Mouse (Mus musculus): ENCODE data around the gene Tomm40.
A peak's percentile ranks its signal among the peaks of the same experiment; 100 is the strongest.
"Not testable (repeated sequence)": the region's sequence is repeated elsewhere in the genome, so short reads cannot be mapped to it uniquely, and the experiment has no call there.

The Tomm40 gene

DNA sequence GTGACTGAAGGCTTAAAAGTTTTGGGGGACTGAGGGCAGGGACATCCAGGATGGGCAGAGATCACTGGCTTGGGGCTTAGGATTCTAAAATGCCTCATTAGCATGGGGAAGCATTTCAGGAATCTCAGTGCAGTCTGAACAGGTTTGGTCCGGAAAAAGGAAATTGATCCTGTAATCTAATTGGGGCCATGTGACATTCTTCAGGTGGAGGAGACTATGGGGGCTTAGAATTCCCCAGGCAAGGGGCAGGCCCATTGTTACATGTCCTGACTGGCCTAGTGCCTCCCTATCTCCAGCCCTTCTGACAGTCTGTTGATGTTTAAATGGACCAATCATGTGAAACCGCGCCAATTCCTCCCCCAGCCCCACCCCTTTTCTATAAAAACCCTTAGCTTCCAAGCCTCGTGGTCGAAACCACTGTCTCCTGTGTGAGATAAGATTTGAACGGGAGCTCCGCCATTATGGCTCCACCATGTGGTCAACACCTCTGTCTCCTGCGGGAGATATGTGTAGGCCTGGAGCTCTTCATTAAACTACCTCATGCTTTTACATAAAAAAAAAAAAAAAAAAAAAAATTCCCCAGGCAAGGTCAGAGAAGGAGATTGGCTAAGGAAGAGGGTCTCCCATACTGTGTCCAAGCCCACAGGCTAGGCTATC is 28.2 kb downstream of the Tomm40 start:
- DNase-seq (ENCODE audit: low spot score): not testable (repeated sequence)

DNA sequence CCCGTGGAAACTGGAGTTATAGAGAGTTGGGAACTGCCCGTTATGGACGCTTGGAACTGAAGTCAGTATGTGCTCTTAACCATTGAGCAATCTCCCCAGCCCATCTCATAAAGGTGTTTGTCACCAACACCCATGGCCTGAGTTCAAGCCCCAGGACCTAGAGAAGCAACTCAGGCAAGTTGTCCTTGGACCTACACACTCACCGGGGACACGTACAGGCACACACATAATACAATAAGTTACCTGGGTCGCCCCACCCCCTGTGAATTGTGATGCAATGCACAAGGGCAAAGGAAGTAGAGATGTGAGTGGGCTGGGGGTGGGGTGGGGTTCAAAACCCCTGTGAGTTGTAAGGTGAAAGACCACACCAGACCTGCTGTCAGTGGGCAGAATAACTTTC is 28.7 kb downstream of the Tomm40 start:
- DNase-seq (ENCODE audit: low spot score): no peak

DNA sequence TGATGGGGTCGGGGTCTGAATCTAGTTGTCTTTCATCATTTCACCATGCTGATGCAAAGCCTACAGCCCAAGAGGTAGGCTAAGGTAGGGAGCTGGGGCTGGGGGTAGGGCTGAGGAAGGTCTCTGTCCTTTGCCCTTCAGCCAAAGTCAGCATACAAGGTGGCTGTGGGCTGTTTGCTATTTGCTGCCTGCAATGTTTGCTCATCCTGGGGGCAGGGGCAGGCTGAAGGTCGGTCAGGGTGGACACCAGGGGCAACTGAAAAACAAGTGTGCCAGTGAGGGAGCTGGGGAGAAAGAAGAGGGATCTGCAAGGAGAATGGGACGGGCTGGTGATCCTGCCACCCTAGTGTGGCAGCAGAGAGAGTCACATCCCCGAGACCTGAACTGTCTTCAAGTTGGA is 29.9 kb downstream of the Tomm40 start:
- no peak for DNase-seq (ENCODE audit: low spot score)

DNA sequence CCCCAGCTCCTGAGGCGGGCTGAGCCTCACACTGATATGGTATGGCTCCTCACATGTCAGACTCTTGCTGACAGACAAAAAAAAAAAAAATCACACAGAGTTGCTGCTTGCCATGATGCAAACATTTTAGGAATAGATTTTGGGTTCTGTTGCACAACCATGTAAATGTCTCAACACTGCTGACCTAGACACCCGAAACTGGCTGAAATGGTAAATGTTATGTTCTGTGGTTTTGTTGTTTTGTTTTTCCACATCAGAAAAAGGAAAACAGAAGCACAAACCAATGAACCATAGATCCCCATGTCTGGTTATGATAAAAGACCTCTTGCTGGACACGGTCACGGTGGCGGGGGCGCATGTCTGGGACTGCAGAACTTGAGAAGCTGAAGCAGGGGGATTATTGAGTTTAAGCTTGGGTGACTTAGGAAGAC is 31.5 kb downstream of the Tomm40 start:
- DNase-seq (ENCODE audit: low spot score): no peak

DNA sequence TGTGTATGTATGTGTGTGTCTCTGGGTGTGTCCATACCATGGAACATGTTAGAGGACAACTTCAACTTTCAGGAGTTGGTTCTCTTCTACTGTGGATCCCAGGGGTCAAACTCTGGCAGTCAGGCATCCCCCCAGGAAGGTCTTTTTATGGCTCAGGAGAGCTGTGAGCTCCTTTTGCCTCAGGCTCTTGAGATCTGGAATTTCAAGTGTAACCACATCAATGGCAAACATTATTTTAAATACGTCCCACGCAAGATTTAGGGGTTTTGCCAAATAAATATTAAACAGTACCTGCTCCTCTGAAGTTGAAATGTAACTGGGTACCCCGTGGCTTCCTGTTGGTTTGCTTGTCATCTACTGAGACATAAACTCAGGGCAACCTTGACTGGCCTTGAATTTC is 32.3 kb downstream of the Tomm40 start:
- no peak for DNase-seq (ENCODE audit: low spot score)

DNA sequence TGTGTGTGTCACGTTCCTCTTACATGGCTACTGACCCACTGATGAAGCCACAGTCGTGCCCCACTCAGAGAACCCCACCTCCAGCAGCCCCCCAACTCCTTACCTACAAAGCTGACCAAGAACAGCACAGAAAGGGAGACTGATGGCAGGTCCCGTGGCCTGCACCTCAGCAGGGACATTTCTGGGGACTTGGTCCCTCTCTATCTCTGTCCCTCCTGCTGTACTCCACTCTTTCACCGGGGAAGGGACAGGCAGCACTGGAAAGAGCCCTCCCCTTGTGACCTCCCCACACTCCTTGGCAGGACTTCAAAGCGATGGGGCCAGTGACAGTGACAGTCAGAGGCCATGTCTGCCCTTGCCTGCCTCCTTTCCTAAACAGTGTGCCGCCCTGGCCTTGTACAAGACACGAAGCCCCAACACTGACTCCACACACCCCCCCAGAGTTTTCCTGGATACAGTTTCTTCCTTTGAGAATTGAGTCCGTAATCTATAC is 34.0 kb downstream of the Tomm40 start, which contains the start of the genes Gm44805 and Apoc4:
TSS of gene Gm44805 (minus strand) at position 222 of the 493 bp plus-strand sequence.
TSS of gene Apoc4 (minus strand) at position 278 of the 493 bp plus-strand sequence.
- no peak for DNase-seq (ENCODE audit: low spot score)

DNA sequence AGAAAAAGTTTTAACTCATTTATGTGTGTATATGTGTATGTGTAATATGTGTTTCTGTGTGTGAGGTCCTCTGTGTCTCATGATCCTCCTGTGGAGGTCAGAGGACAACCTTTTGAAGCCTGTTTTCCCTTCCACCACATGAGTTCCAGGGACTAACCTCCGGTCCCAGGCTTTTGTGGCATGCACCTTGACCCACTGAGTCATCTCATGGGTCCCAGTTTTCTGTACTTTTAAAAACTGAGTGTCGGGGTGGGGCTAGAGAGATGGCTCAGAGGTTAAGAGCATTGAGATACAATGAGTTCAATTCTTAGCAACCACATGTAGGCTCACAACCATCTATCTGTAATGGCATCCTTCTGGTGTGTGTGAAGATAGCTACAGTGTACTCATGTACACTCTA is 34.5 kb downstream of the Tomm40 start:
- no peak for DNase-seq (ENCODE audit: low spot score)

DNA sequence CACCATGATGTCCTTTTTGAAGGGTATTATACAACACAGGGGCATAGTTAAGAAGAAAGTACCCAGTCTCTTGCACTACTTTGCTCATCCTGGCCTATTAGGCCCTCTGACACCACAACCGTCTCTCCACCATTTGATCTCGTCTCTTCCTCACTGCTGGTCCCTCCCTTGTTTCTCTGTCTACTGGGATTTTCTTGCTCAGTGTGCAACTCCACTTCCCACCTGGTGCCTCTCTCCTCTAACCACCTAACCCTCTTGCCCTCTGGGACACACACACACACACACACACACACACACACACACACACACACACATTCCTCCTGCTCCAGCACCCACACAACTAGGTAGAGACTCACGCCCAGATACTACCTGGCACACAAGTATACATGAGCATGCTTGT is 36.3 kb downstream of the Tomm40 start:
- no peak for DNase-seq (ENCODE audit: low spot score)

DNA sequence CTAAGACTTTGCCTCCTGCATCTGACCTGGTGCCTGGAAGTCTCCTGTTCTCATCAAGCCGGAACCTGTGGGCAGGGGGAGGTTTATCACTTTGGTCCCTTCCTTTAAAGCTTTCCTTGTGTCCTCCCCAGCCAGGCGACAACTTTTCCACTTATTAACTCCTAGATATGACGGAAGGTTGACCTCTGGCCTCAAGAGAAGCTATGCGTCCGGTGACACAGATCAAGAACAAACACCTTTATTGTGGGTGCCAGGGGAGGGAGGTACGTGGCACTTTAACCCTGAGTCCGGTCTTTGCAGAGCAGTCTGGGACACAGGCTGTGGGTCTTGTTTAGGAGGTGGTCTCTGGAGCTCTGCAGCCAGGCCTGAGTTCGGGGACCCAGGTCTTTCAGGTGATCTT is 37.4 kb downstream of the Tomm40 start, which contains the start of gene Apoc2:
TSS of gene Apoc2 (minus strand) at position 70 of the 400 bp plus-strand sequence.
- DNase-seq (ENCODE audit: low spot score): no peak

DNA sequence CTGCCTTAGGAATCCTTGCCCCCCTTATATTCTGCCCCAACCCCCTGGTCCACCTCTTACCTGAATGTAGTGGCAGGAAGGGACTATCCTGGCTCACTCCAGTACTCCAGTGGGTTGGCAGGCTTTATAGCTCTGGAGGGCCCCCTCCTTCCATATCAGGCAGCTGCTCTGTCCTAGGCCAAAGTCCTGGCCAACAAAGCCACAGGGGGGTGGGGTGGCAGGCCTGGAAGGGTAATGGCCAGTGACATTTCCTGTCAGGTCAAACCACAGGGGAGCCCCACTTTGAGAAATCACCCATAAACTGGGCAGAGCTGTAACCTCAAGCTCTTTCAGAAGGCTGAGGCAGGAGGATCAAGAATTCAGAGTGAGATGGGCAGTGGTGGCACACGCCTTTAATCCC is 38.6 kb downstream of the Tomm40 start:
- DNase-seq (ENCODE audit: low spot score): no peak

DNA sequence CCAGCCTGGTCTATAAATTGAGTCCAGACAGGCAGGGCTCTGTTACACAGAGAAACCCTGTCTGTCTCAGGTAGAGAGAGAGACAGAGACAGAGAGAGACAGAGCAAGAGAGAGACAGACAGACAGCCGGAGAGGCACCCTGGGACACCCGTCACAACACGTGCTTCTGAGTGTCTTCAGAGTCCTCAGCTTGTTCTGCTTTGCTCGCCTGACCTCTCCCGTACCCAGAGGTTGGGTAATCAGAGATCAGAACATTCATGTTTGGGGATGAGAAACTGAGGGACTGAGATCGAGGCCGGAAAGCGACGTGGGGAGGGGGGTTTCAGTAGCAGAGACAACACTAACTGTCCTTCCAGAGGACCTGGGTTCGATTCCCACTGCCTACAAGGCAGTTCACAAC is 39.4 kb downstream of the Tomm40 start:
- no peak for DNase-seq (ENCODE audit: low spot score)

DNA sequence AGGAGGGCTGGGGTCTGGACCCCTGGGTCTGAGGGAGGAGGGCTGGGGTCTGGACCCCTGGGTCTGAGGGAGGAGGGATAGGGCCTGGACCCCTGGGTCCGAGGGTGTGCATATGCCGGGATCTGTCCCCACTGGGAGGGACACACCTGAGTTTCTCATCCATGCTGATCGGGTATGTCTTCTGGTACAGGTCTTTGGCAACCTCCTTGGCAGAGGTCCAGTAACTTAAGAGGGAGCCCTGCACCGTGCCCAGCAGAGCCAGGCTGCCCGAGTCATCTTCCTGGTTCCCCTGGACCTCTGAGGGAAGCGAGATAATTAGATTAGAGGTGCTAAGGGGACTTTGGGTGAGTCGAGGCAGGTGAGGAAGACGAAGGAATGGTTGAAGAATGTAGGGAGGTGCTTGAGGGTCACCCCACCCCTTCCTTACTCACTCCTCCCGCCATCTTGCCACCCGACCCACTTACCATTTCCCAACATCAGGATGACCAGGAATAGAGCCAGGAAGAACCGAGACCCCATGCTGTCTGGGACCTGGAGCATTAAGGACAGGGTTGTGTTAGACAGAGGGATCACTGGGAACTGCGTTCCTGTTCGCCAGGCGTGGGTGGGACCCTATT is 42.0 kb downstream of the Tomm40 start:
- no peak for DNase-seq (ENCODE audit: low spot score)

DNA sequence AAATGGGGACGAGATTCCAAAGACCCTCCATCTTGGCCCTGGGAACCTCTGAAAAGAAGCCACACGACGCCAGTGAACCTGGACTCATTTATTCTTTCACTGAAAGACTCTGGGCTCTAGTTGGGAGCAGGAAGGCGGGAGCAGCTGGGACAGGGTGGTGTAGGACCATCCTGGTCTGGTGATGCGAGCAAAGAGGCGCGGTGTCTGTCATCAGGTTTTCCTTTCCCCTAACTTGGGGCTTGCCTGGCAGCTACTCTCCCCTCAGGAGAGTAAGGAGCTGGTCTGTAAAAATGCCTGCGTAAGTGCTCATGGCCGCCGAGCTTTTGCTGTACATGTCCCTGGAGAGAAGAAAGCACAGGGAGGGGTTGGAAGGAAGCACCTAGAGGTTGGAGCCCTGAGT is 43.7 kb downstream of the Tomm40 start:
- DNase-seq (ENCODE audit: low spot score): no peak

DNA sequence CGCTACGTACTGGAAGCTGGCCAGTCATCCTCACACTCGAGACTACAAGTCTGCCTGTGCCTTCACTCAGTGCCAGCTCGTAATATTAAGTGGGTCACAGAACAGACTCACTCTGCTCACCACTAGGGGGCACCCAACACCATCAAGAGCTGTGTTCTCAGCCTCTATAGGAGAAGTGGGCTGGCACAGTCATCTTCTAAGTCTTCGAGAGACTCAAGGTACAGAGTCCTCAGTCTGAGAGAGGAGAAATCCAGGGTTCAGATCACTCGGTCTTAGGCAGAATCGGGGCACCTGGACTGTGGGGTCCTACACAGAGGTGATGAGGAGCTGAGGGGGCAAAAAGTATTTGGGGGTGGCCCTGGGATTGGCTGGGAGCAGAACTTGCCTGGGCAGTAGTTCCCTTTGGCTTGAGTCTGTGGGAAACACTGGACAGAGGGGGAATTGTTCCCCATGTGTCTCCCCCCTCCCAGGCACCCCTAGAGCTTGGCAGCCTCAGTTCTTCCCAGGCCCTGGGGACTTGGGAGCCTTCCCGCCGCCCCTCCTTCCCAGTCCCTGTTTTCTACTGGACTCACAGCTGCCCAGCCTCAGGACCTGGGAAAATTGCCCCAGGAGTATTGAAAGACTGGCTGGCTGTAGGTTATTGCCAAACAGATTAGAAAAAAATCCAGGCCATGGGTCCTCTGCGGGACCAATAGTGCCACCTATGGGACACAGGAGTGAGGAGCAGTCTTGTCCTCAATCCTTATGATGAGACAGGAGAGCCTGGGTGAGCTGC is 46.1 kb downstream of the Tomm40 start:
- DNase-seq (ENCODE audit: low spot score): peak; percentile 96

DNA sequence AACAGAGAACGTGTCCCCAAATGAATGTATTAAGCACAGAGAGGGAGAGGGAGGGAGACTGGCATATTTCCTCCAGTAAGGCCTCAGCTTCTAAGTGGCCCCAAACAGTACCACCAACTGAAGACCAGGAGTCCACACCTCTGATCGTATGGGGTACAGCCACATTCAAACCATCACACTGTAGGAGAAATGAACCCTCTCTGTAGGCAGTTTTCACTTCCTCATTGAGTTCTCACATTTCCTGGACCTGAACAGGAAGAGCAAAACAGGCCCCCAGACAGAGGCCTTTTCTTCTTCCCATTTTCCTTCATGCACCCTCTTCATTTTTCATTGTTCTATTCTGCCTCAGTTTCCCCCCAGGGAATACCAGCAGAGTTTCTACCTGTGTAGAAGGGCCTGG is 47.8 kb downstream of the Tomm40 start:
- no peak for DNase-seq (ENCODE audit: low spot score)

DNA sequence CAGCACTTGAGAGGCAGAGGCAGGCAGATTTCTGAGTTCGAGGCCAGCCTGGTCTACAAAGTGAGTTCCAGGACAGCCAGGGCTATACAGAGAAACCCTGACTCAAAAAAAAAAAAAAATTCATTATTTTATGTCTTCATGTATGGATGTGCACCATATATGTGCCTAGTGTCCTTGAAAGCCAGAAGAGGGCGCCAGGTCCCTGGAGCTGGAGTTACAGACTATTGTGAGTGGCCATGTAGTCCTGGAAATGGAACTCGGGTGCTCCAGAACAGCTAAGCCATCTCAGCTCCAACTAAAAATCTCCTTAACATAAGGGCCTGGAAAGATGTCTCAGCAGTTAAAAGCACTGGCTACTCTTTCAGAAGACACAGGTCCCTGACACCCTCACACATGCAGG is 48.5 kb downstream of the Tomm40 start:
- no peak for DNase-seq (ENCODE audit: low spot score)

DNA sequence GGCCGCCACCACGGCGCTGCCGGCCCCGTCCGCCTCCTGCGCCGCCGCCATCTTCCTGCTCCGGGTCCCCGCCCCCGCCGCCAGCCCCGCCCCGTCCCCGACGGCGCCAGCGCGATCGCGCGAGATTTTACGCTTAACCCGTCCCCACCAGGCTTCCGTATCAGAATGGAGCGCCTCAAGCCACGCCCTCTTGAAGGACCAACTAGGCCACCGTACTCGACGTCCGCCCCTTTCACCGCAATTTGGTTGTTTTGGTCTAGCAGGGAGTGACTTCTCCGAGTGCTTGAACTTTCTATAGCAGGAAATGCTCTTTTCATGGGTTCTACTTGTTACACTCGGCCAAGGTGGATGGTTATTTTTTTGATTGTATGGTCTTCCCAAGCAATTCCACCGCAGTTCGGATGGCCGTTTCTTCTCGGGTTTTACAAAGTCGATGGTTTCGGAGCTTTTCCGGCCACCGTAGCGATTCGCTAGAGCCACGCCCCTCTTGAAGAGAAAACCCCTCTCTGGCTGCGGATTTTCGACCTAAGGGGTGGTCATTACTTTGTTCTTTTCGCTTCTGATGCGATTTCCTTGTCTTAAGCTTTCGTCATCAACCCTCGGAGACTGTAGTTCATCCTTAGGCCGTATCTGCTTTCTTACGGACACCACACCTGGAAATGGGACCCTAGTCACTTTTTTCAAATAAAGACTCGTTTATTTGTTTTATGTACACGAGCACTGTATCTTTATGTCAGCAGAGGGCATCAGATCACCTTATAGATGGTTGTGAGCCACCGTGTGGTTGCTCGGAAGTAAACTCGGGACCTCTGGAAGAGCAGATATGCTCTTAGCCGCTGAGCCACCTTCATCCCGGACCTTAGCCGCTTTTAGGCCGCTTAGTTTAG is 50.0 kb downstream of the Tomm40 start, which contains the start of gene Clptm1:
TSS of gene Clptm1 (minus strand) at position 79 of the 887 bp plus-strand sequence.
- DNase-seq (ENCODE audit: low spot score): peak; percentile 99

DNA sequence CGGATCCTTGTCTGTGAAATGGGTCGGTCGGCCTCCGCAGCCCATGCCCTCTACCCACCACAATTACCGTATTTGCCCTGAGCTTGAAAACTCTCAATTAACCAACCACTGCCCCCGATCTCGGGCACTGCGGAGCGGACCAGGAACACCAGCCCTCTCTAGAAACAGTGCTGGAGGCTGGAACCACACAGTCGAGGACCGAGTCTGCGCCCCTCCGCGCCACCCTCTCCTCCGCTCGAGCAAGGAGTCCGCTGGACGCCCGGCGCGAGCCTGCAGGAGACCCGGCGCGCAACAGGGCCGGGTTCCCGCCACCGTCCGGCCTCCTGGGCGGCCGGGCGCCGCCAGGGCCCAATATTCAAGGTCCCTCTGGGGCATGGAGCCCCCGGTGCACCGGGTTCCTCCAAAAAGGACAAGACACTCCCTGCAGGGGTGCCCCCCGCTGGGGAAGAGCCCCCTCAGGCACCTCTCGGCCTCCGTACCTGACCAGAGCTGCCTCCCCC is 50.7 kb downstream of the Tomm40 start:
- no peak for DNase-seq (ENCODE audit: low spot score)

DNA sequence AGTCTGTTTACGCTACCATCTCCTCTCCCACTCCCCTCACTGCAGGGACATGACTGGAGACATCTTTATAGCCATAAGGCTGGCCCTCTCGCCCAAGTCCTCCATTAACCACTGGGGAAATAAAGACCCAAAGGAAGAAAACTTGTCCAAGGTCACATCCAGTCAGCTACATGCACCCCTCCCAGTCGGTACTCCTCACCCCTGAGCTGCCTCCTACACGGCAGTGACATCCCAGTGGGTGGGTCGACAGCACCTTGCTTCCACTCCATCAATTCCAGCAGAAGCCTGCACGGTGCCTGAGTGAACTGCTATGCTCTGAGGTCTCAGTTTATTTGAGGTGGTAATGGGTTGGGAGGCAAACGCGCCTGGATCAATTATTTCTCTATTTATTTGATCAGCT is 51.3 kb downstream of the Tomm40 start:
- DNase-seq (ENCODE audit: low spot score): no peak

DNA sequence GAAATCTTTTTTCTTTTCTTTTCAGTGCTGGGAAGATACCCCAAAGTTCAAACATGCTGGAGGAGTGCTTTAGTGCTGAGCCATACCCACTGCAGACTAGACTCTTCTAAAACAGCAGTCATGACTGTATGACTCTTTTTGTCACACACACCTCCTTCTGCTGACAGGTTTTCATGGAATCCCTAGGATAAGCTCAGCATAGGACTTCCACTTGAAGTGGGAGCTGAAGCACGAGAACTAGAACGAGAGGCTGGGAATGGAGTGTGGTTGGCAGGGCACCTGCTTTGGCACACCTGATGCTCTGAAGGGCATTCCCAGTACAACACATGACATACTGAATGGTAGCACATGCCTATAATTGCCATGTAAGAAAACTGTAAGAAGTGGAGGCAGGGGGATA is 62.6 kb downstream of the Tomm40 start:
- DNase-seq (ENCODE audit: low spot score): no peak
